Mouse (Mus musculus): Measurements from ENCODE around the gene Lypd5.
"Not testable (repeated sequence)": the region's sequence is repeated elsewhere in the genome, so short reads cannot be mapped to it uniquely, and the experiment has no call there.

The Lypd5 gene

GRCm38 (mm10) chr7:24384070-24384469 is 35.1 kb downstream of the Lypd5 start:
- no peak for DNase-seq

- DNase-seq = peak; percentile 41 to 85
These were observed 35.8 kb downstream of the Lypd5 start for GRCm38 (mm10) chr7:24384827-24385226.

GRCm38 (mm10) chr7:24387059-24387556 is 38.1 kb downstream of the Lypd5 start:
- peak in 1 of 2 experiments; percentile 11 for DNase-seq

- DNase-seq = no peak
These were observed 40.7 kb downstream of the Lypd5 start for GRCm38 (mm10) chr7:24389516-24390187.

GRCm38 (mm10) chr7:24390512-24390911 is 41.5 kb downstream of the Lypd5 start:
- no peak for DNase-seq

GRCm38 (mm10) chr7:24391077-24391476 is 42.1 kb downstream of the Lypd5 start:
- peak in 1 of 2 experiments; percentile 19 for DNase-seq

- DNase-seq = no peak
These were observed 42.7 kb downstream of the Lypd5 start for GRCm38 (mm10) chr7:24391687-24392086.

GRCm38 (mm10) chr7:24394054-24394453 is 45.1 kb downstream of the Lypd5 start:
- no peak for DNase-seq

GRCm38 (mm10) chr7:24394475-24395161 is 45.6 kb downstream of the Lypd5 start:
- no peak for DNase-seq

- DNase-seq = no peak
These were observed 47.8 kb downstream of the Lypd5 start for GRCm38 (mm10) chr7:24396832-24397231.

GRCm38 (mm10) chr7:24398364-24398913 is 49.4 kb downstream of the Lypd5 start:
- DNase-seq = no peak

- peak; percentile 98 for DNase-seq
These were observed 50.5 kb downstream of the Lypd5 start, which contains the start of gene Smg9 for GRCm38 (mm10) chr7:24399256-24400081. Gene Smg9 (plus strand): TSS chr7:24399619.

- DNase-seq = no peak
These were observed 51.1 kb downstream of the Lypd5 start for GRCm38 (mm10) chr7:24400082-24400452.

GRCm38 (mm10) chr7:24400489-24400888 is 51.5 kb downstream of the Lypd5 start:
- not testable (repeated sequence) for DNase-seq

- no peak for DNase-seq
These were observed 53.9 kb downstream of the Lypd5 start for GRCm38 (mm10) chr7:24402851-24403250.

All from kidney, postnatal 36 days (tissue).